Mouse (Mus musculus) kidney, postnatal 0 days (tissue): Measurements from ENCODE around the gene Kti12. TPM values are rescaled to one million over a fixed set of nuclear protein-coding genes. Genes with fewer than 3 reads are reported as not detected.

Source experiments
- ATAC-seq: fragments of 200-750 bp; cut with Nextera tagmentation; replicated peaks from 2 replicates; pipeline ENCODE4 v1.8.0; 2017; ENCODE audit warnings: low read depth, moderate number of reproducible peaks, moderate TSS enrichment, moderate library complexity; ENCODE audit not compliant: low FRiP score
- DNase-seq: peaks from one replicate; pipeline ENCODE4 v3.0.0-alpha.2; 2016; ENCODE audit warnings: low spot score
- H3K27ac ChIP-seq: fragments of 300-500 bp; sonication (generic); 2 replicates; pipeline ENCODE4 v1.5.1; 2014; ENCODE audit warnings: mild to moderate bottlenecking
- H3K27me3 ChIP-seq: fragments of 300-500 bp; sonication (generic); 2 replicates; pipeline ENCODE4 v1.6.1; 2014; ENCODE audit warnings: low read length, mixed read lengths; ENCODE audit not compliant: insufficient read depth
- H3K36me3 ChIP-seq: fragments of 300-500 bp; sonication (generic); 2 replicates; pipeline ENCODE4 v1.6.1; 2014; ENCODE audit warnings: low read length, mixed read lengths; ENCODE audit not compliant: insufficient read depth
- H3K4me1 ChIP-seq: fragments of 300-500 bp; sonication (generic); replicated peaks from 2 replicates; pipeline ENCODE4 v1.6.1; 2014; ENCODE audit warnings: antibody characterized with exemption, low read length, mixed read lengths; ENCODE audit not compliant: insufficient read depth
- H3K4me2 ChIP-seq: fragments of 300-500 bp; sonication (generic); 2 replicates; pipeline ENCODE4 v1.6.1; 2014; ENCODE audit warnings: mild to moderate bottlenecking, low read length, moderate library complexity, mixed read lengths
- H3K4me3 ChIP-seq: fragments of 300-500 bp; sonication (generic); replicated peaks from 2 replicates; pipeline ENCODE4 v1.5.1; 2014; ENCODE audit warnings: low read depth, low read length
- H3K9ac ChIP-seq: fragments of 300-500 bp; sonication (generic); 2 replicates; pipeline ENCODE4 v1.6.1; 2014; ENCODE audit warnings: low read depth, low read length
- H3K9me3 ChIP-seq: fragments of 300-500 bp; sonication (generic); replicated peaks from 2 replicates; pipeline ENCODE4 v1.6.1; 2016; ENCODE audit warnings: low read length, inconsistent platforms, mixed read lengths
- CTCF ChIP-seq: IDR thresholded peaks from 2 replicates; pipeline ENCODE4 v1.5.1; 2016; ENCODE audit warnings: antibody characterized with exemption, low read depth, mild to moderate bottlenecking, moderate library complexity
- WGBS: fragments of 180-500 bp; shearing (Covaris S2); extraction: QIAGEN DNeasy Blood & Tissue Kit; methylation state at CpG from one replicate; pipeline ENCODE4 v1.1.7; 2014; 5-methylcytosine and 5-hydroxymethylcytosine counted together
- polyA plus RNA-seq: library from polyadenylated mRNA; unstranded; fragments of >200 nt; fragmentation: Nextera tagmentation; extraction: Ambion mirVana; gene quantifications from 2 replicates; pipeline ENCODE4 v1.2.1, GENCODE M21; 2015

The Kti12 gene
- polyA plus RNA-seq, 1 experiment from 2014 or later, result 52.2 TPM

GRCm38 (mm10) chr4:108826096-108826495, 21.5 kb upstream of the Kti12 start:
- Histone ChIP-seq H3K36me3 (peaks cover 41% of the 10 kb centered on the region; the same call in 1 of the 2 replicates), H3K4me2 (no peak overlapping the region), H3K4me3 (no peak overlapping the region), H3K4me1 (no peaks in the 10 kb centered on the region), H3K27me3 (no peaks in the 10 kb centered on the region), H3K9me3 (no peaks in the 10 kb centered on the region), H3K9ac (no peak overlapping the region), H3K27ac (no peak overlapping the region)
- DNase-seq, result no peak
- WGBS, result 90% methylated on average over 1 of the region's 1 CpGs
- TF ChIP-seq CTCF, result no peak
- ATAC-seq, result no peak

- H3K36me3 ChIP-seq, result peaks cover 41% of the 10 kb centered on the region; the same call in 1 of the 2 replicates
- TF ChIP-seq CTCF, result no peak
- no peak overlapping the region for H3K4me3 ChIP-seq
- WGBS, result 84% methylated on average over 2 of the region's 2 CpGs
- H3K4me2 ChIP-seq, result no peak overlapping the region
- ATAC-seq, result no peak
- H3K4me1 ChIP-seq, result peaks cover 1% of the 10 kb centered on the region; the same call in 1 of the 2 replicates
- H3K9me3 ChIP-seq, result no peaks in the 10 kb centered on the region
- no peak overlapping the region for H3K9ac ChIP-seq
- DNase-seq, result no peak
- H3K27me3 ChIP-seq, result no peaks in the 10 kb centered on the region
- H3K27ac ChIP-seq, result no peak overlapping the region
Measured at GRCm38 (mm10) chr4:108826643-108827042, 20.9 kb upstream of the Kti12 start.

GRCm38 (mm10) chr4:108830698-108831097, 16.9 kb upstream of the Kti12 start:
- TF ChIP-seq CTCF, result no peak
- H3K27me3 ChIP-seq, result no peaks in the 10 kb centered on the region
- no peak overlapping the region for H3K4me2 ChIP-seq
- peaks cover 10% of the 10 kb centered on the region for H3K4me1 ChIP-seq
- no peak for DNase-seq
- no peak overlapping the region for H3K4me3 ChIP-seq
- H3K36me3 ChIP-seq, result peaks cover 21% of the 10 kb centered on the region; the same call in 1 of the 2 replicates
- no peak for ATAC-seq
- no peak overlapping the region for H3K9ac ChIP-seq
- no peaks in the 10 kb centered on the region for H3K9me3 ChIP-seq
- H3K27ac ChIP-seq, result no peak overlapping the region
- WGBS, result 94% methylated on average over 1 of the region's 1 CpGs

GRCm38 (mm10) chr4:108832916-108833827, 14.4 kb upstream of the Kti12 start, which contains the start of gene Btf3l4:
Btf3l4 (minus strand) TSS chr4:108833614.
- H3K4me1 ChIP-seq, result peaks cover 11% of the 10 kb centered on the region
- H3K36me3 ChIP-seq, result peaks cover 11% of the 10 kb centered on the region; the same call in 1 of the 2 replicates
- H3K4me2 ChIP-seq, result peak within 1 kb of the TSS; percentile 63
- H3K4me3 ChIP-seq, result peak within 1 kb of the TSS; percentile 97
- no peak for TF ChIP-seq CTCF
- ATAC-seq (peak; percentile 94), DNase-seq (peak; percentile 98)
- peak within 1 kb of the TSS; percentile 93 for H3K27ac ChIP-seq
- no peaks in the 10 kb centered on the region for H3K9me3 ChIP-seq
- H3K9ac ChIP-seq, result peak within 1 kb of the TSS; percentile 98
- no peaks in the 10 kb centered on the region for H3K27me3 ChIP-seq
- WGBS, result under 1% methylated on average over 68 of the region's 73 CpGs

- peak overlapping the region; percentile 93 for H3K27ac ChIP-seq
- WGBS, result 0% methylated on average over 6 of the region's 6 CpGs
- H3K27me3 ChIP-seq, result no peaks in the 10 kb centered on the region
Measured at GRCm38 (mm10) chr4:108833828-108834114, 13.8 kb upstream of the Kti12 start.

GRCm38 (mm10) chr4:108834115-108834970, 13.2 kb upstream of the Kti12 start, which contains the start of gene Txndc12:
Txndc12 (plus strand) TSS chr4:108834601.
- Histone ChIP-seq H3K36me3 (peaks cover 5% of the 10 kb centered on the region; the same call in 1 of the 2 replicates), H3K27ac (peak within 1 kb of the TSS; percentile 93), H3K9ac (peak within 1 kb of the TSS; percentile 98), H3K4me2 (peak within 1 kb of the TSS; percentile 63), H3K27me3 (no peaks in the 10 kb centered on the region), H3K9me3 (no peaks in the 10 kb centered on the region), H3K4me1 (peaks cover 11% of the 10 kb centered on the region), H3K4me3 (peak within 1 kb of the TSS; percentile 97)
- ATAC-seq (peak; percentile 82), DNase-seq (peak; percentile 97)
- peak; percentile 12; the same call in 1 of the 2 replicates for TF ChIP-seq CTCF
- WGBS, result under 1% methylated on average over 34 of the region's 34 CpGs

More at GRCm38 (mm10) chr4:108833828-108834114, 13.8 kb upstream of the Kti12 start:
- no peaks in the 10 kb centered on the region for H3K9me3 ChIP-seq
- H3K4me3 ChIP-seq, result peak overlapping the region; percentile 97
- H3K4me2 ChIP-seq, result peak overlapping the region; percentile 63
- peak overlapping the region; percentile 98 for H3K9ac ChIP-seq
- ATAC-seq, result no peak
- H3K36me3 ChIP-seq, result peaks cover 9% of the 10 kb centered on the region; the same call in 1 of the 2 replicates
- no peak for TF ChIP-seq CTCF
- no peak for DNase-seq
- H3K4me1 ChIP-seq, result peaks cover 11% of the 10 kb centered on the region
